Mouse (Mus musculus): Measurements from ENCODE around the gene Cavin1.

The Cavin1 gene

GRCm38 (mm10) chr11:100957915-100958469, 12.7 kb downstream of the Cavin1 start:
- no peak for DNase-seq (ENCODE audit: low read depth, low spot score)

GRCm38 (mm10) chr11:100957244-100957643, 13.4 kb downstream of the Cavin1 start:
- peak; percentile 75 for DNase-seq (ENCODE audit: low read depth, low spot score)

GRCm38 (mm10) chr11:100949540-100949939, 21.1 kb downstream of the Cavin1 start:
- DNase-seq (ENCODE audit: low read depth, low spot score): no peak

GRCm38 (mm10) chr11:100948317-100948716, 22.4 kb downstream of the Cavin1 start:
- DNase-seq (ENCODE audit: low read depth, low spot score): no peak

GRCm38 (mm10) chr11:100947548-100947947, 23.1 kb downstream of the Cavin1 start:
- peak; percentile 59 for DNase-seq (ENCODE audit: low read depth, low spot score)

GRCm38 (mm10) chr11:100946862-100947261, 23.8 kb downstream of the Cavin1 start:
- DNase-seq (ENCODE audit: low read depth, low spot score): no peak

GRCm38 (mm10) chr11:100942388-100942787, 28.3 kb downstream of the Cavin1 start:
- no peak for DNase-seq (ENCODE audit: low read depth, low spot score)

GRCm38 (mm10) chr11:100939512-100940151, 31.1 kb downstream of the Cavin1 start, which contains the start of gene Stat3:
TSS of gene Stat3 (minus strand) at chr11:100939540.
- DNase-seq (ENCODE audit: low read depth, low spot score): peak; percentile 100

- peak; percentile 63 for DNase-seq (ENCODE audit: low read depth, low spot score)
Measured at GRCm38 (mm10) chr11:100938711-100939511, 31.8 kb downstream of the Cavin1 start.

GRCm38 (mm10) chr11:100938112-100938511, 32.6 kb downstream of the Cavin1 start:
- DNase-seq (ENCODE audit: low read depth, low spot score): peak; percentile 44

GRCm38 (mm10) chr11:100937295-100937694, 33.4 kb downstream of the Cavin1 start:
- peak; percentile 32 for DNase-seq (ENCODE audit: low read depth, low spot score)

GRCm38 (mm10) chr11:100935373-100936355, 35.0 kb downstream of the Cavin1 start:
- DNase-seq (ENCODE audit: low read depth, low spot score): peak; percentile 26

GRCm38 (mm10) chr11:100931254-100931921, 39.3 kb downstream of the Cavin1 start:
- DNase-seq (ENCODE audit: low read depth, low spot score): peak; percentile 86

GRCm38 (mm10) chr11:100930611-100931010, 40.1 kb downstream of the Cavin1 start:
- no peak for DNase-seq (ENCODE audit: low read depth, low spot score)

GRCm38 (mm10) chr11:100927386-100927785, 43.3 kb downstream of the Cavin1 start:
- DNase-seq (ENCODE audit: low read depth, low spot score): no peak

GRCm38 (mm10) chr11:100924386-100924919, 46.2 kb downstream of the Cavin1 start:
- no peak for DNase-seq (ENCODE audit: low read depth, low spot score)

GRCm38 (mm10) chr11:100920887-100921624, 49.6 kb downstream of the Cavin1 start:
- peak; percentile 33 for DNase-seq (ENCODE audit: low read depth, low spot score)

- DNase-seq (ENCODE audit: low read depth, low spot score): no peak
Measured at GRCm38 (mm10) chr11:100918007-100918406, 52.7 kb downstream of the Cavin1 start.

- DNase-seq (ENCODE audit: low read depth, low spot score): no peak
Measured at GRCm38 (mm10) chr11:100916432-100916971, 54.2 kb downstream of the Cavin1 start.

Measured in CD4-positive, CD25-positive, alpha-beta regulatory T cell, adult 2 months (primary cell).